In genomic region chr12:34248193-34249121, GRCm38 (mm10) we compare ENCODE assay signal across 14 mouse cellular contexts.
DNase-seq lines count a peak whose midpoint lies in the region; ATAC-seq lines count a peak whose summit lies in the region.
"Had no signal": no experiment of that assay in that cellular context is flagged by ENCODE, and none has a peak within 500 bp of the region (broad histone marks: within the 10 kb centered on the region; RNA-seq: fewer than 3 reads in every experiment).

No protein-coding gene starts in this region.

- H3K9ac ChIP-seq in heart, embryonic 12.5 days, result no peak overlapping the region
- H3K9ac ChIP-seq in stomach, embryonic 16.5 days (ENCODE audit: low read length), result no peak overlapping the region
- H3K9ac ChIP-seq in forebrain, embryonic 14.5 days (ENCODE audit: low read length), result no peak overlapping the region
- H3K9ac ChIP-seq: hindbrain, embryonic 14.5 days; midbrain, embryonic 13.5 days had no signal

- ATAC-seq in heart, embryonic 12.5 days (ENCODE audit: insufficient number of reproducible peaks, low FRiP score), result no peak
- peak; percentile 69 for ATAC-seq in common myeloid progenitor, adult 5-6 weeks (replicated peaks; ENCODE audit: low read depth, poor library complexity, severe bottlenecking)
- ATAC-seq in inflammation-experienced regulatory T-cells, adult 6 months, result peak; percentile 71
- ATAC-seq in stomach, embryonic 16.5 days (ENCODE audit: insufficient read depth, low FRiP score), result peak; percentile 56; the same call in 1 of the 2 replicates
- ATAC-seq in forebrain, embryonic 14.5 days, result no peak
- ATAC-seq: forebrain, embryonic 16.5 days; midbrain, embryonic 13.5 days had no signal

- H3K4me1 ChIP-seq in heart, embryonic 12.5 days (replicated peaks), result peaks cover 9% of the 10 kb centered on the region; the same call in 1 of the 2 replicates
- no peaks in the 10 kb centered on the region for H3K4me1 ChIP-seq in stomach, embryonic 16.5 days (ENCODE audit: control insufficient read depth, insufficient read depth, low read length)
- H3K4me1 ChIP-seq in forebrain, embryonic 14.5 days (ENCODE audit: control insufficient read depth, insufficient read depth, low read length), result no peaks in the 10 kb centered on the region
- H3K4me1 ChIP-seq: midbrain, embryonic 13.5 days had no signal

- no peak overlapping the region for H3K4me3 ChIP-seq in heart, embryonic 12.5 days
- H3K4me3 ChIP-seq in stomach, embryonic 16.5 days (replicated peaks; ENCODE audit: low read length), result no peak overlapping the region
- no peak overlapping the region for H3K4me3 ChIP-seq in forebrain, embryonic 14.5 days (ENCODE audit: low read depth, low read length)
- H3K4me3 ChIP-seq: midbrain, embryonic 13.5 days had no signal

- DNase-seq in heart, adult 11 months, result no peak
- DNase-seq in forebrain, embryonic 14.5 days (ENCODE audit: low spot score), result no peak
- no peak for DNase-seq in right cerebral cortex, postnatal 25 days
- DNase-seq in adrenal gland, adult (ENCODE audit: inconsistent age in 2 of 2, low spot score in 1 of 2), result no peak
- DNase-seq: cerebellum, adult 9-11 months; lung, adult 2 months had no signal

- no peaks in the 10 kb centered on the region for H3K27me3 ChIP-seq in heart, embryonic 12.5 days (replicated peaks)
- no peaks in the 10 kb centered on the region for H3K27me3 ChIP-seq in stomach, embryonic 16.5 days (ENCODE audit: control insufficient read depth, insufficient read depth, low read length)
- H3K27me3 ChIP-seq in forebrain, embryonic 14.5 days (replicated peaks; ENCODE audit: control insufficient read depth, insufficient read depth, low read length), result no peaks in the 10 kb centered on the region
- H3K27me3 ChIP-seq: midbrain, embryonic 13.5 days had no signal

- H3K9me3 ChIP-seq in heart, embryonic 12.5 days (replicated peaks), result no peaks in the 10 kb centered on the region
- H3K9me3 ChIP-seq in stomach, embryonic 16.5 days (replicated peaks; ENCODE audit: control insufficient read depth, low read length), result no peaks in the 10 kb centered on the region
- no peaks in the 10 kb centered on the region for H3K9me3 ChIP-seq in forebrain, embryonic 14.5 days (replicated peaks; ENCODE audit: control insufficient read depth, low read length)
- H3K9me3 ChIP-seq: midbrain, embryonic 13.5 days had no signal

- 0 out of 2 replicates have a peak overlapping the region, but pooled peaks have one; percentile 5 for H3K27ac ChIP-seq in heart, embryonic 12.5 days (ENCODE audit: poor library complexity, severe bottlenecking)
- peak overlapping the region; percentile 66 for H3K27ac ChIP-seq in stomach, embryonic 16.5 days (ENCODE audit: low read length)
- no peak overlapping the region for H3K27ac ChIP-seq in forebrain, embryonic 14.5 days (ENCODE audit: low read depth, low read length)
- H3K27ac ChIP-seq: hindbrain, embryonic 14.5 days; kidney, postnatal 0 days; midbrain, embryonic 13.5 days had no signal

- 76% methylated on average over 18 of the region's 18 CpGs for WGBS in heart, embryonic 12.5 days
- 65% methylated on average over 18 of the region's 18 CpGs for WGBS in stomach, embryonic 16.5 days
- 94% methylated on average over 18 of the region's 18 CpGs for WGBS in forebrain, embryonic 14.5 days

- H3K4me2 ChIP-seq in heart, embryonic 12.5 days, result no peak overlapping the region
- H3K4me2 ChIP-seq in stomach, embryonic 16.5 days (ENCODE audit: low read depth, low read length), result peak overlapping the region; percentile 9; the same call in 1 of the 2 replicates
- no peak overlapping the region for H3K4me2 ChIP-seq in forebrain, embryonic 14.5 days (ENCODE audit: low read length)
- H3K4me2 ChIP-seq: hindbrain, embryonic 14.5 days; midbrain, embryonic 13.5 days had no signal

- no peaks in the 10 kb centered on the region for H3K36me3 ChIP-seq in heart, embryonic 12.5 days
- H3K36me3 ChIP-seq in stomach, embryonic 16.5 days (ENCODE audit: control insufficient read depth, insufficient read depth, low read length), result no peaks in the 10 kb centered on the region
- no peaks in the 10 kb centered on the region for H3K36me3 ChIP-seq in forebrain, embryonic 14.5 days (ENCODE audit: control insufficient read depth, insufficient read depth, low read length)
- H3K36me3 ChIP-seq: midbrain, embryonic 13.5 days had no signal

Comparison
In these comparisons a context has a peak if more than half of its experiments do, and no peak if none do; other contexts are left out.
1. ATAC-seq: peak in common myeloid progenitor, adult 5-6 weeks (single experiment), inflammation-experienced regulatory T-cells, adult 6 months (single experiment) and stomach, embryonic 16.5 days (single experiment); none in heart, embryonic 12.5 days (single experiment) and forebrain, embryonic 14.5 days (single experiment).